Mouse (Mus musculus): ENCODE results near the gene Eipr1. TPM values are rescaled to one million over a fixed set of nuclear protein-coding genes. Genes with fewer than 3 reads are reported as not detected.

Gene Eipr1
- total RNA-seq, 1 experiment: 41.5 TPM

DNA sequence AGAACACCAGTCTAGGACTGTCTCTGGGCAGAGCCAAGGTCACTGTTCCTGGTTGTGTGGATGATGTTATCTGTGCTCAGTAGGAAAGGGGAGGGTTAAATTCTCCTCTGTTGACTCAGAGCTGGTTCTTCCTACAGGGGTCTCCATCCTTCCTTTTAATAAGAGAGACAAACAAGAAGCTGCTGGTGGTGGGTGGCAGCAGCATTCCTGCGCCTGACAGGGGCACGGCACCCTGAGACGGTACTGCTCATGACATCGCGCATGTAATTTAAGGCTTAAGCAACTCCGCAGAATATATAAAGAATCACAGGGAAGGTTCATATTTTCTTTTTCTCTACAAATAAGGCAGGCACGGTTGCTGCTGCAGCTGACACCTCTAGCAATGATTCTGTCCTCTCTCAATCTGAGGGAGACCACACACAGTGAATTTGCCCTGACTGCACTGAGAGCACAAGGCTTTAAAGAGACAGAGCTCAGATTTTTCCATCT is 155.2 kb downstream of the Eipr1 start:
- no peak overlapping the region for H3K9ac ChIP-seq (ENCODE audit: insufficient read depth, low read depth, low read length, poor library complexity, severe bottlenecking)
- TF ChIP-seq ZC3H11A (IDR thresholded peaks at IDR 0.05; ENCODE audit: borderline replicate concordance, low read depth, low read length): no peak
- TF ChIP-seq ZNF384 (IDR thresholded peaks at IDR 0.05; ENCODE audit: low read depth, low read length): no peak
- TF ChIP-seq MAFK (IDR thresholded peaks at IDR 0.05; ENCODE audit: insufficient read depth, low read depth, low read length): no peak
- TF ChIP-seq HCFC1 (IDR thresholded peaks at IDR 0.05; ENCODE audit: borderline replicate concordance, insufficient read depth, low read length): no peak
- TF ChIP-seq CHD2 (IDR thresholded peaks at IDR 0.05; ENCODE audit: low read depth, low read length): no peak
- H3K9me3 ChIP-seq (ENCODE audit: control insufficient read depth, insufficient read depth, low read depth, low read length): no peaks in the 10 kb centered on the region
- H3K4me3 ChIP-seq (ENCODE audit: insufficient read depth in 1 of 2, low read depth in 1 of 2, low read length in 2 of 2, poor library complexity in 1 of 2, severe bottlenecking in 1 of 2): no peak overlapping the region
- no peaks in the 10 kb centered on the region for H3K36me3 ChIP-seq (ENCODE audit: control insufficient read depth, insufficient read depth, low read length, poor library complexity, severe bottlenecking)
- no peaks in the 10 kb centered on the region for H3K4me1 ChIP-seq (ENCODE audit: control insufficient read depth in 2 of 2, insufficient read depth in 2 of 2, low read length in 2 of 2, poor library complexity in 1 of 2)
- no peak overlapping the region for H3K27ac ChIP-seq (ENCODE audit: insufficient read depth, low read depth, low read length, poor library complexity, severe bottlenecking)
- in situ Hi-C loops (cut with MboI; ENCODE audit: low sequenced_read_pairs in 2 of 2, unreplicated experiment in 2 of 2): no loop called here
- DNase-seq (ENCODE audit: low read depth, low spot score): no peak

- no peak overlapping the region for H3K4me3 ChIP-seq (ENCODE audit: insufficient read depth in 1 of 2, low read depth in 1 of 2, low read length in 2 of 2, poor library complexity in 1 of 2, severe bottlenecking in 1 of 2)
- in situ Hi-C loops (cut with MboI; ENCODE audit: low sequenced_read_pairs in 2 of 2, unreplicated experiment in 2 of 2): no loop called here
- no peak overlapping the region for H3K9ac ChIP-seq (ENCODE audit: insufficient read depth, low read depth, low read length, poor library complexity, severe bottlenecking)
- H3K27ac ChIP-seq (ENCODE audit: insufficient read depth, low read depth, low read length, poor library complexity, severe bottlenecking): no peak overlapping the region
- DNase-seq (ENCODE audit: low read depth, low spot score): no peak
- H3K36me3 ChIP-seq (ENCODE audit: control insufficient read depth, insufficient read depth, low read length, poor library complexity, severe bottlenecking): no peaks in the 10 kb centered on the region
- no peak for TF ChIP-seq ZNF384 (IDR thresholded peaks at IDR 0.05; ENCODE audit: low read depth, low read length)
- no peak for TF ChIP-seq ZC3H11A (IDR thresholded peaks at IDR 0.05; ENCODE audit: borderline replicate concordance, low read depth, low read length)
- TF ChIP-seq MAFK (IDR thresholded peaks at IDR 0.05; ENCODE audit: insufficient read depth, low read depth, low read length): no peak
- no peak for TF ChIP-seq CHD2 (IDR thresholded peaks at IDR 0.05; ENCODE audit: low read depth, low read length)
- TF ChIP-seq HCFC1 (IDR thresholded peaks at IDR 0.05; ENCODE audit: borderline replicate concordance, insufficient read depth, low read length): no peak
- H3K4me1 ChIP-seq (ENCODE audit: control insufficient read depth in 2 of 2, insufficient read depth in 2 of 2, low read length in 2 of 2, poor library complexity in 1 of 2): no peaks in the 10 kb centered on the region
- H3K9me3 ChIP-seq (ENCODE audit: control insufficient read depth, insufficient read depth, low read depth, low read length): no peaks in the 10 kb centered on the region
Measured at GRCm38 (mm10) chr12:28907814-28908213, 156.2 kb downstream of the Eipr1 start.

GRCm38 (mm10) chr12:28909851-28910250 is 158.2 kb downstream of the Eipr1 start:
- TF ChIP-seq ZNF384 (IDR thresholded peaks at IDR 0.05; ENCODE audit: low read depth, low read length) (no peak), HCFC1 (IDR thresholded peaks at IDR 0.05; ENCODE audit: borderline replicate concordance, insufficient read depth, low read length) (no peak), MAFK (IDR thresholded peaks at IDR 0.05; ENCODE audit: insufficient read depth, low read depth, low read length) (no peak), ZC3H11A (IDR thresholded peaks at IDR 0.05; ENCODE audit: borderline replicate concordance, low read depth, low read length) (no peak)
- Histone ChIP-seq H3K27ac (ENCODE audit: insufficient read depth, low read depth, low read length, poor library complexity, severe bottlenecking) (no peak overlapping the region), H3K9ac (ENCODE audit: insufficient read depth, low read depth, low read length, poor library complexity, severe bottlenecking) (no peak overlapping the region), H3K4me1 (ENCODE audit: control insufficient read depth in 2 of 2, insufficient read depth in 2 of 2, low read length in 2 of 2, poor library complexity in 1 of 2) (no peaks in the 10 kb centered on the region), H3K36me3 (ENCODE audit: control insufficient read depth, insufficient read depth, low read length, poor library complexity, severe bottlenecking) (no peaks in the 10 kb centered on the region), H3K9me3 (ENCODE audit: control insufficient read depth, insufficient read depth, low read depth, low read length) (no peaks in the 10 kb centered on the region), H3K4me3 (ENCODE audit: insufficient read depth in 1 of 2, low read depth in 1 of 2, low read length in 2 of 2, poor library complexity in 1 of 2, severe bottlenecking in 1 of 2) (no peak overlapping the region)
- in situ Hi-C loops (cut with MboI; ENCODE audit: low sequenced_read_pairs in 2 of 2, unreplicated experiment in 2 of 2): no loop called here
- no peak for DNase-seq (ENCODE audit: low read depth, low spot score)

DNA sequence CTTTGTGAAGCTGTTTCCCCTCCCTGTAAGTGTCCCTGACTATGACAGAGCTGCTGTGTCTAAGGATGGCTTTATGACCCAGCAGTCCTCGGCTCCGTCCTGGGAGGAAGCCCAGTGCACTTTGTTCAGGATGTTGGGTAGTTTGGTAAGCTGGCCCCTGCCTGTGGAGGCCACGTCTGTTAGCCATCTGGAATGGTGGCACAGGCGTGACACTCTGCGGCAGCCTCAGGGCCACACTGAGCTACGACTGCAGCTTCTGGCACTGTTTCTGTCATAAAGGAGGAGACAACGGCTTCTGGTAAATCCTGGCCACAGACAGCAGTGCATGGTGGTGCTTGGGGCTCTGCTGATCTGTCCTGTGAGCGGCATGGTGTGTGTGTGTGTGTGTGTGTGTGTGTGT is 159.0 kb downstream of the Eipr1 start:
- H3K36me3 ChIP-seq (ENCODE audit: control insufficient read depth, insufficient read depth, low read length, poor library complexity, severe bottlenecking): no peaks in the 10 kb centered on the region
- DNase-seq (ENCODE audit: low read depth, low spot score): no peak
- no peaks in the 10 kb centered on the region for H3K4me1 ChIP-seq (ENCODE audit: control insufficient read depth in 2 of 2, insufficient read depth in 2 of 2, low read length in 2 of 2, poor library complexity in 1 of 2)
- H3K9me3 ChIP-seq (ENCODE audit: control insufficient read depth, insufficient read depth, low read depth, low read length): no peaks in the 10 kb centered on the region
- in situ Hi-C loops (cut with MboI; ENCODE audit: low sequenced_read_pairs in 2 of 2, unreplicated experiment in 2 of 2): no loop called here
- H3K27ac ChIP-seq (ENCODE audit: insufficient read depth, low read depth, low read length, poor library complexity, severe bottlenecking): no peak overlapping the region
- H3K4me3 ChIP-seq (ENCODE audit: insufficient read depth in 1 of 2, low read depth in 1 of 2, low read length in 2 of 2, poor library complexity in 1 of 2, severe bottlenecking in 1 of 2): no peak overlapping the region
- H3K9ac ChIP-seq (ENCODE audit: insufficient read depth, low read depth, low read length, poor library complexity, severe bottlenecking): no peak overlapping the region
- TF ChIP-seq ZC3H11A (IDR thresholded peaks at IDR 0.05; ENCODE audit: borderline replicate concordance, low read depth, low read length) (no peak), MAFK (IDR thresholded peaks at IDR 0.05; ENCODE audit: insufficient read depth, low read depth, low read length) (no peak), HCFC1 (IDR thresholded peaks at IDR 0.05; ENCODE audit: borderline replicate concordance, insufficient read depth, low read length) (no peak), CHD2 (IDR thresholded peaks at IDR 0.05; ENCODE audit: low read depth, low read length) (no peak), ZNF384 (IDR thresholded peaks at IDR 0.05; ENCODE audit: low read depth, low read length) (no peak)
